Mouse (Mus musculus) forebrain, embryonic 13.5 days (tissue): ENCODE data around the gene Sap30l. TPM values are rescaled to one million over a fixed set of nuclear protein-coding genes. Genes with fewer than 3 reads are reported as not detected.
A peak's percentile ranks its signal among the peaks of the same experiment; 100 is the strongest.
"Not testable (repeated sequence)": the region's sequence is repeated elsewhere in the genome, so short reads cannot be mapped to it uniquely, and the experiment has no call there.

Experiments used
- ATAC-seq: fragments of 200-750 bp; cut with Nextera tagmentation; 2 replicates; pipeline ENCODE4 v1.8.0; 2017
- H3K27ac ChIP-seq: fragments of 300-500 bp; sonication (generic); 2 replicates; pipeline ENCODE4 v1.5.1; 2015; ENCODE audit warnings: inconsistent platforms, mild to moderate bottlenecking, moderate library complexity
- H3K27me3 ChIP-seq: fragments of 300-500 bp; sonication (generic); 2 replicates; pipeline ENCODE4 v1.6.1; 2015; ENCODE audit warnings: mild to moderate bottlenecking, inconsistent platforms
- H3K36me3 ChIP-seq: fragments of 300-500 bp; sonication (generic); 2 replicates; pipeline ENCODE4 v1.6.1; 2015; ENCODE audit warnings: mild to moderate bottlenecking, inconsistent platforms; ENCODE audit not compliant: poor library complexity, severe bottlenecking
- H3K4me1 ChIP-seq: fragments of 300-500 bp; sonication (generic); 2 replicates; pipeline ENCODE4 v1.6.1; 2015; ENCODE audit warnings: inconsistent platforms
- H3K4me2 ChIP-seq: fragments of 300-500 bp; sonication (generic); 2 replicates; pipeline ENCODE4 v1.6.1; 2015; ENCODE audit warnings: inconsistent platforms, mild to moderate bottlenecking, moderate library complexity
- H3K4me3 ChIP-seq: fragments of 300-500 bp; sonication (generic); 2 replicates; pipeline ENCODE4 v1.5.1; 2015; ENCODE audit warnings: mild to moderate bottlenecking, inconsistent platforms
- H3K9ac ChIP-seq: fragments of 300-500 bp; sonication (generic); 2 replicates; pipeline ENCODE4 v1.6.1; 2015; ENCODE audit warnings: mild to moderate bottlenecking, inconsistent platforms
- H3K9me3 ChIP-seq: fragments of 300-500 bp; sonication (generic); replicated peaks from 2 replicates; pipeline ENCODE4 v1.6.1; 2016; ENCODE audit warnings: inconsistent platforms
- WGBS: fragments of 180-500 bp; shearing (Covaris S2); methylation state at CpG from one replicate; pipeline ENCODE4 v1.1.7; 2015; 5-methylcytosine and 5-hydroxymethylcytosine counted together
- polyA plus RNA-seq: library from polyadenylated mRNA; unstranded; fragments of >200 nt; fragmentation: Nextera tagmentation; extraction: Ambion mirVana; gene quantifications from 2 replicates; pipeline ENCODE4 v1.2.1, GENCODE M21; 2015

Sap30l gene
- polyA plus RNA-seq, 1 experiment from 2014 or later, result 7.4 TPM

- H3K36me3 ChIP-seq, result no peaks in the 10 kb centered on the region
- no peak overlapping the region for H3K4me3 ChIP-seq
- no peak for ATAC-seq
- no peak overlapping the region for H3K9ac ChIP-seq
- 73% methylated on average over 7 of the region's 7 CpGs for WGBS
- no peaks in the 10 kb centered on the region for H3K9me3 ChIP-seq
- peaks cover 12% of the 10 kb centered on the region for H3K4me1 ChIP-seq
- H3K4me2 ChIP-seq, result no peak overlapping the region
- no peak overlapping the region for H3K27ac ChIP-seq
- H3K27me3 ChIP-seq, result peaks cover 49% of the 10 kb centered on the region
These were observed 22.3 kb downstream of the Sap30l start for GRCm38 (mm10) chr11:57823714-57824113.

GRCm38 (mm10) chr11:57825234-57825633 lies 23.8 kb downstream of the Sap30l start:
- not testable (repeated sequence) for H3K27ac ChIP-seq, H3K4me2 ChIP-seq, ATAC-seq, H3K9me3 ChIP-seq, H3K36me3 ChIP-seq, H3K4me3 ChIP-seq, H3K9ac ChIP-seq
- H3K27me3 ChIP-seq, result peaks cover 65% of the 10 kb centered on the region
- H3K4me1 ChIP-seq, result peaks cover 12% of the 10 kb centered on the region
- 44% methylated on average over 11 of the region's 11 CpGs for WGBS

- peaks cover 19% of the 10 kb centered on the region for H3K4me1 ChIP-seq
These were observed 25.8 kb downstream of the Sap30l start for GRCm38 (mm10) chr11:57827048-57827914.

GRCm38 (mm10) chr11:57827915-57828545 lies 26.6 kb downstream of the Sap30l start:
- Histone ChIP-seq H3K27me3 (peaks cover 93% of the 10 kb centered on the region), H3K9me3 (no peaks in the 10 kb centered on the region), H3K4me2 (peak overlapping the region; percentile 59), H3K36me3 (no peaks in the 10 kb centered on the region), H3K4me1 (peaks cover 19% of the 10 kb centered on the region), H3K4me3 (peak overlapping the region; percentile 37), H3K27ac (no peak overlapping the region), H3K9ac (peak overlapping the region; percentile 40; the same call in 1 of the 2 replicates)
- WGBS, result under 1% methylated on average over 33 of the region's 33 CpGs
- no peak for ATAC-seq

More at GRCm38 (mm10) chr11:57827048-57827914, 25.8 kb downstream of the Sap30l start:
- peak overlapping the region; percentile 59 for H3K4me2 ChIP-seq
- peak overlapping the region; percentile 37 for H3K4me3 ChIP-seq
- H3K36me3 ChIP-seq, result no peaks in the 10 kb centered on the region
- no peak overlapping the region for H3K27ac ChIP-seq
- no peaks in the 10 kb centered on the region for H3K9me3 ChIP-seq
- peak; percentile 30; the same call in 1 of the 2 replicates for ATAC-seq
- peak overlapping the region; percentile 40; the same call in 1 of the 2 replicates for H3K9ac ChIP-seq
- peaks cover 85% of the 10 kb centered on the region for H3K27me3 ChIP-seq
- under 1% methylated on average over 41 of the region's 41 CpGs for WGBS

GRCm38 (mm10) chr11:57828955-57829870 lies 27.8 kb downstream of the Sap30l start:
- no peak overlapping the region for H3K27ac ChIP-seq
- WGBS, result 2% methylated on average over 53 of the region's 53 CpGs
- peaks cover 97% of the 10 kb centered on the region for H3K27me3 ChIP-seq
- no peak overlapping the region for H3K9ac ChIP-seq
- no peak for ATAC-seq
- no peak overlapping the region for H3K4me3 ChIP-seq
- H3K36me3 ChIP-seq, result no peaks in the 10 kb centered on the region
- peaks cover 22% of the 10 kb centered on the region for H3K4me1 ChIP-seq
- no peaks in the 10 kb centered on the region for H3K9me3 ChIP-seq
- H3K4me2 ChIP-seq, result no peak overlapping the region

GRCm38 (mm10) chr11:57829871-57830775 lies 28.7 kb downstream of the Sap30l start:
- Histone ChIP-seq H3K27ac (no peak overlapping the region), H3K9me3 (no peaks in the 10 kb centered on the region), H3K4me1 (peaks cover 22% of the 10 kb centered on the region), H3K4me2 (no peak overlapping the region), H3K9ac (no peak overlapping the region), H3K4me3 (no peak overlapping the region), H3K27me3 (peaks cover 97% of the 10 kb centered on the region), H3K36me3 (no peaks in the 10 kb centered on the region)
- 13% methylated on average over 17 of the region's 17 CpGs for WGBS
- no peak for ATAC-seq

- 2% methylated on average over 31 of the region's 31 CpGs for WGBS
- H3K36me3 ChIP-seq, result no peaks in the 10 kb centered on the region
- H3K4me2 ChIP-seq, result no peak overlapping the region
- H3K27me3 ChIP-seq, result peaks cover 99% of the 10 kb centered on the region
- no peak for ATAC-seq
- H3K4me3 ChIP-seq, result no peak overlapping the region; the same call in 1 of the 2 replicates
- peaks cover 22% of the 10 kb centered on the region for H3K4me1 ChIP-seq
- no peaks in the 10 kb centered on the region for H3K9me3 ChIP-seq
- no peak overlapping the region for H3K9ac ChIP-seq
- no peak overlapping the region for H3K27ac ChIP-seq
These were observed 29.9 kb downstream of the Sap30l start for GRCm38 (mm10) chr11:57831281-57831781.

GRCm38 (mm10) chr11:57831861-57832260 lies 30.4 kb downstream of the Sap30l start:
- Histone ChIP-seq H3K4me2 (no peak overlapping the region), H3K27ac (no peak overlapping the region), H3K9me3 (no peaks in the 10 kb centered on the region), H3K9ac (no peak overlapping the region), H3K36me3 (no peaks in the 10 kb centered on the region), H3K27me3 (peaks cover 99% of the 10 kb centered on the region), H3K4me3 (no peak overlapping the region), H3K4me1 (peaks cover 25% of the 10 kb centered on the region)
- no peak for ATAC-seq
- WGBS, result 6% methylated on average over 16 of the region's 16 CpGs

- no peak within 1 kb of the TSS for H3K4me3 ChIP-seq
- H3K9ac ChIP-seq, result 0 out of 2 replicates have a peak within 1 kb of the TSS, but pooled peaks have one; percentile 26
- no peak for ATAC-seq
- H3K36me3 ChIP-seq, result no peaks in the 10 kb centered on the region
- H3K4me2 ChIP-seq, result no peak within 1 kb of the TSS
- no peaks in the 10 kb centered on the region for H3K9me3 ChIP-seq
- H3K27ac ChIP-seq, result no peak within 1 kb of the TSS
- WGBS, result 3% methylated on average over 23 of the region's 23 CpGs
- peaks cover 19% of the 10 kb centered on the region for H3K4me1 ChIP-seq
- H3K27me3 ChIP-seq, result peaks cover 99% of the 10 kb centered on the region
These were observed 31.2 kb downstream of the Sap30l start, which contains the start of gene Hand1 for GRCm38 (mm10) chr11:57832552-57833201. TSS of gene Hand1 (minus strand) at chr11:57832818.

GRCm38 (mm10) chr11:57833296-57833977 lies 32.0 kb downstream of the Sap30l start:
- Histone ChIP-seq H3K4me3 (no peak overlapping the region), H3K27me3 (peaks cover 98% of the 10 kb centered on the region), H3K9me3 (no peaks in the 10 kb centered on the region), H3K4me1 (peaks cover 13% of the 10 kb centered on the region; the same call in 1 of the 2 replicates), H3K9ac (0 out of 2 replicates have a peak overlapping the region, but pooled peaks have one; percentile 26), H3K4me2 (no peak overlapping the region), H3K27ac (no peak overlapping the region), H3K36me3 (no peaks in the 10 kb centered on the region)
- ATAC-seq, result no peak
- WGBS, result under 1% methylated on average over 30 of the region's 30 CpGs
